Mouse (Mus musculus) adrenal gland, adult 2 months (tissue): ENCODE measurements at regions not wholly inside any gene's neighbourhood (a gene's known extent, or its start where the extent isn't known, plus 50 kb on each side); places are given as distances from the start of the nearest gene placed in this dataset.
A peak's percentile ranks its signal among the peaks of the same experiment; 100 is the strongest.
"Not testable (repeated sequence)": the region's sequence is repeated elsewhere in the genome, so short reads cannot be mapped to it uniquely, and the experiment has no call there.

Experiments
- DNase-seq: peaks from one replicate; pipeline ENCODE4 v3.0.0; 2021

- DNase-seq = no peak
Observed at GRCm38 (mm10) chr10:70866737-70867136, 211.0 kb upstream of the Phyhipl start.

GRCm38 (mm10) chr10:70864650-70865049, 208.9 kb upstream of the Phyhipl start:
- DNase-seq = no peak

GRCm38 (mm10) chr10:70862022-70862335, 206.2 kb upstream of the Phyhipl start:
- DNase-seq = no peak

GRCm38 (mm10) chr10:70861131-70862021, 205.6 kb upstream of the Phyhipl start:
- DNase-seq = no peak

GRCm38 (mm10) chr10:70857155-70857820, 201.5 kb upstream of the Phyhipl start:
- peak; percentile 17 for DNase-seq

GRCm38 (mm10) chr10:70855948-70856347, 200.2 kb upstream of the Phyhipl start:
- peak; percentile 57 for DNase-seq

GRCm38 (mm10) chr10:70853614-70854013, 197.8 kb upstream of the Phyhipl start:
- no peak for DNase-seq

GRCm38 (mm10) chr10:70848141-70848540, 192.4 kb upstream of the Phyhipl start:
- DNase-seq = no peak

- peak; percentile 32 for DNase-seq
Observed at GRCm38 (mm10) chr10:70847341-70847882, 191.6 kb upstream of the Phyhipl start.

- DNase-seq = no peak
Observed at GRCm38 (mm10) chr10:70846281-70847168, 190.8 kb upstream of the Phyhipl start.

GRCm38 (mm10) chr10:70843848-70844247, 188.1 kb upstream of the Phyhipl start:
- no peak for DNase-seq

GRCm38 (mm10) chr10:70842176-70842838, 186.5 kb upstream of the Phyhipl start:
- DNase-seq = no peak

- not testable (repeated sequence) for DNase-seq
Observed at GRCm38 (mm10) chr10:70841179-70841578, 185.4 kb upstream of the Phyhipl start.

GRCm38 (mm10) chr10:70838147-70838546, 182.4 kb upstream of the Phyhipl start:
- no peak for DNase-seq

GRCm38 (mm10) chr10:70837326-70837725, 181.6 kb upstream of the Phyhipl start:
- DNase-seq = no peak

- no peak for DNase-seq
Observed at GRCm38 (mm10) chr10:70832616-70833015, 176.9 kb upstream of the Phyhipl start.

GRCm38 (mm10) chr10:70828217-70828616, 172.5 kb upstream of the Phyhipl start:
- no peak for DNase-seq

GRCm38 (mm10) chr10:70827522-70827921, 171.8 kb upstream of the Phyhipl start:
- DNase-seq = not testable (repeated sequence)

GRCm38 (mm10) chr10:70826706-70827105, 170.9 kb upstream of the Phyhipl start:
- no peak for DNase-seq

GRCm38 (mm10) chr10:70825451-70825850, 169.7 kb upstream of the Phyhipl start:
- DNase-seq = no peak

GRCm38 (mm10) chr10:70824461-70824860, 168.7 kb upstream of the Phyhipl start:
- peak; percentile 3 for DNase-seq

- no peak for DNase-seq
Observed at GRCm38 (mm10) chr10:70819951-70820350, 164.2 kb upstream of the Phyhipl start.
